Mouse (Mus musculus): ENCODE results near the gene Ly75.

GRCm38 (mm10) chr2:60354541-60355387 lies 28.3 kb downstream of the Ly75 start:
- no peak for TF ChIP-seq CTCF (IDR thresholded peaks at IDR 0.05; ENCODE audit: borderline replicate concordance, control insufficient read depth, extremely low read depth, insufficient read depth, low read length, poor library complexity)
- TF ChIP-seq POLR2A (IDR thresholded peaks at IDR 0.05; ENCODE audit: control insufficient read depth, extremely low read depth, insufficient read depth, low read length, poor library complexity), result no peak

All from thymus, adult 2 months (tissue).